Mouse (Mus musculus) stomach, postnatal 0 days (tissue): ENCODE data around the gene Trim13. TPM values are rescaled to one million over a fixed set of nuclear protein-coding genes. Genes with fewer than 3 reads are reported as not detected.
"Not testable (repeated sequence)": the region's sequence is repeated elsewhere in the genome, so short reads cannot be mapped to it uniquely, and the experiment has no call there.

Experiments
- ATAC-seq: fragments of 200-750 bp; cut with Nextera tagmentation; 2 replicates; pipeline ENCODE4 v1.8.0; 2017; ENCODE audit not compliant: low FRiP score, low TSS enrichment
- DNase-seq: peaks from one replicate; pipeline ENCODE4 v3.0.0-alpha.2; 2016; ENCODE audit warnings: low spot score
- H3K27ac ChIP-seq: fragments of 300-500 bp; sonication (generic); replicated peaks from 2 replicates; pipeline ENCODE4 v1.5.1; 2014; ENCODE audit warnings: mild to moderate bottlenecking, control low read depth
- H3K27me3 ChIP-seq: fragments of 300-500 bp; sonication (generic); 2 replicates; pipeline ENCODE4 v1.6.1; 2014; ENCODE audit warnings: low read length; ENCODE audit not compliant: control insufficient read depth, insufficient read depth
- H3K36me3 ChIP-seq: fragments of 300-500 bp; sonication (generic); 2 replicates; pipeline ENCODE4 v1.6.1; 2014; ENCODE audit warnings: low read length, mixed read lengths; ENCODE audit not compliant: control insufficient read depth, insufficient read depth
- H3K4me1 ChIP-seq: fragments of 300-500 bp; sonication (generic); replicated peaks from 2 replicates; pipeline ENCODE4 v1.6.1; 2014; ENCODE audit warnings: antibody characterized with exemption; ENCODE audit not compliant: control insufficient read depth, insufficient read depth
- H3K4me2 ChIP-seq: fragments of 300-500 bp; sonication (generic); replicated peaks from 2 replicates; pipeline ENCODE4 v1.6.1; 2014; ENCODE audit warnings: low read depth, mild to moderate bottlenecking, control low read depth, moderate library complexity
- H3K4me3 ChIP-seq: fragments of 300-500 bp; sonication (generic); 2 replicates; pipeline ENCODE4 v1.5.1; 2014; ENCODE audit warnings: low read depth, low read length, control low read depth
- H3K9ac ChIP-seq: fragments of 300-500 bp; sonication (generic); 2 replicates; pipeline ENCODE4 v1.6.1; 2014; ENCODE audit warnings: mild to moderate bottlenecking, low read length, control low read depth, mixed read lengths
- H3K9me3 ChIP-seq: fragments of 300-500 bp; sonication (generic); 2 replicates; pipeline ENCODE4 v1.6.1; 2016; ENCODE audit warnings: low read length; ENCODE audit not compliant: control insufficient read depth
- CTCF ChIP-seq: IDR thresholded peaks from 2 replicates; pipeline ENCODE4 v1.5.1; 2016; ENCODE audit warnings: antibody characterized with exemption, low read depth, mild to moderate bottlenecking, moderate library complexity
- EP300 ChIP-seq: optimal IDR thresholded peaks from 2 replicates; pipeline ENCODE3; 2016; ENCODE audit warnings: antibody characterized with exemption
- WGBS: fragments of 180-500 bp; shearing (Covaris S2); extraction: QIAGEN DNeasy Blood & Tissue Kit; methylation state at CpG from one replicate; pipeline ENCODE4 v1.1.7; 2014; 5-methylcytosine and 5-hydroxymethylcytosine counted together
- polyA plus RNA-seq: library from polyadenylated mRNA; unstranded; fragments of >200 nt; fragmentation: Nextera tagmentation; extraction: Ambion mirVana; gene quantifications from 2 replicates; pipeline ENCODE4 v1.2.1, GENCODE M21; 2015

Trim13 gene
- polyA plus RNA-seq, result 25.6 and 26.1 TPM in 2 replicates

DNA sequence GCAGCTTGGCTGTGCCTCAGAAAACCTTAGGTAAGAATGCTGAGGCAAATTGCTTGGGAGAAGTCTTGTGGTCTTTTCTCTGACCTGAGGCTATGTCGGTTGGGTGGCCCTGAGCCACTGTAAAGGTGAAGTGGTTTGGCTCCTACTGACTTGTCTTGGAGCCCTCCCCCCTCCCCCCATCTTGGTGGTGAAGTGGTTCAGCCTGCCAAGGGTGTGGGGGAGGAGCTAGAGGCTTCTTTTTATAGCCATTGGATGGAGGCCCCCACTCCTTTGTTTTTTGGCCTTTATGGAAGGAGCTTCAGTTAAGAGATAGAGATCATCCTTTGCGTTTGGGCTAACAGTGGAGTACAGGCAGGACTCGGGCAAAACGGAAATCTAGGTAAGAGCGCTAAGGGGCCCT lies at the start of gene Trim13:
TSS of gene Trim13 (plus strand) at position 280 of the 400 bp plus-strand sequence.
- no peak for ATAC-seq
- H3K9ac ChIP-seq, result peak within 1 kb of the TSS; percentile 89; the same call in 1 of the 2 replicates
- DNase-seq, result no peak

DNA sequence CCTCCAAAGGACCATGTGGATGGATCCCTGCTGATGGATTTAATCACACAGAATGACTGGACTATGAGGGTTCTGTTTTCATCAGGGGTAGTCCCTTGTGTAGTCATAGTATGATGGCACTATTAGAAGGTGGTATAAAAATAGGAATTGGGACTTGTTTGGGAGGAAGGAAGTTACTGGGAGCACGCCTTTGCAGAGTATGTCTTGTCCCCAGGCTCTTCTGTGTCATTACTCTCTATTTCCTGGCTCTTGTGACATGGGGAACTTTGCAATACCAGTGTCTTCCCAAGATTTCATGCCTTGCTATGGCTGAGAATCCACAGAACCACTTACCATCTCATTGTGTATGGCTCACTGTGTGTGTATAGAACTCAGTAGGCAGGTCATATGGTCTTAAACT lies 49.4 kb upstream of the Trim13 start:
- WGBS, result 85% methylated on average over 1 of the region's 1 CpGs

More for the DNA sequence above, at the start of gene Trim13:
- H3K36me3 ChIP-seq, result no peaks in the 10 kb centered on the region
- 0 out of 2 replicates have a peak within 1 kb of the TSS, but pooled peaks have one; percentile 56 for H3K27ac ChIP-seq
- H3K9me3 ChIP-seq, result no peaks in the 10 kb centered on the region
- peak within 1 kb of the TSS; percentile 74 for H3K4me3 ChIP-seq
- no peaks in the 10 kb centered on the region for H3K27me3 ChIP-seq
- no peaks in the 10 kb centered on the region for H3K4me1 ChIP-seq
- 63% methylated on average over 5 of the region's 5 CpGs for WGBS
- TF ChIP-seq CTCF, result no peak
- TF ChIP-seq EP300, result no peak
- peak within 1 kb of the TSS; percentile 59 for H3K4me2 ChIP-seq

DNA sequence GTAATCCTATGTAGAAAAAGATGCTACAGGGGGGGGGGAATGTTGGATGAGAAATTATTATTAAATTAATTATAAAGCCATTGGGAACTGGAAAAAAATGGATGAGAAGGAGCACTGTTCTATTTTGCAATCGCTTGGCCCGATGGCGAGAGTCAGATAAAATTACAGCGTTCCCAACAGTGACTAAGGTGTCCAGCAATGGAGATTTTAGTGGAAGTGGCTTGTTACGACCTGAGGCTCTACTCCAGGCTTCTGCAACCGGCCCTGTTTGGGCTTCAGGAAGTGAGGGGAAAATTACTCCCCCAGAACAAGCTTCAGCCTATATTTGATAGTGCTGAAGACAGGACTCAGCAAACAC lies 42.1 kb upstream of the Trim13 start:
- no peaks in the 10 kb centered on the region for H3K36me3 ChIP-seq
- H3K27ac ChIP-seq, result peak overlapping the region; percentile 87
- peak overlapping the region; percentile 64 for H3K9ac ChIP-seq
- peak overlapping the region; percentile 56 for H3K4me3 ChIP-seq
- H3K27me3 ChIP-seq, result no peaks in the 10 kb centered on the region
- peak overlapping the region; percentile 91 for H3K4me2 ChIP-seq
- no peak for TF ChIP-seq EP300
- TF ChIP-seq CTCF, result no peak
- no peaks in the 10 kb centered on the region for H3K9me3 ChIP-seq
- DNase-seq, result no peak
- whole genome bisulfite sequencing, result 5% methylated on average over 6 of the region's 6 CpGs
- ATAC-seq, result no peak
- no peaks in the 10 kb centered on the region for H3K4me1 ChIP-seq

More for the DNA sequence above, 49.4 kb upstream of the Trim13 start:
- ATAC-seq (no peak), DNase-seq (no peak)
- peaks cover 2% of the 10 kb centered on the region; the same call in 1 of the 2 replicates for H3K36me3 ChIP-seq
- no peaks in the 10 kb centered on the region for H3K27me3 ChIP-seq
- no peaks in the 10 kb centered on the region for H3K4me1 ChIP-seq
- no peak overlapping the region for H3K4me2 ChIP-seq
- H3K9ac ChIP-seq, result no peak overlapping the region
- H3K27ac ChIP-seq, result no peak overlapping the region
- no peak overlapping the region for H3K4me3 ChIP-seq
- TF ChIP-seq EP300 (no peak), CTCF (no peak)
- no peaks in the 10 kb centered on the region for H3K9me3 ChIP-seq

DNA sequence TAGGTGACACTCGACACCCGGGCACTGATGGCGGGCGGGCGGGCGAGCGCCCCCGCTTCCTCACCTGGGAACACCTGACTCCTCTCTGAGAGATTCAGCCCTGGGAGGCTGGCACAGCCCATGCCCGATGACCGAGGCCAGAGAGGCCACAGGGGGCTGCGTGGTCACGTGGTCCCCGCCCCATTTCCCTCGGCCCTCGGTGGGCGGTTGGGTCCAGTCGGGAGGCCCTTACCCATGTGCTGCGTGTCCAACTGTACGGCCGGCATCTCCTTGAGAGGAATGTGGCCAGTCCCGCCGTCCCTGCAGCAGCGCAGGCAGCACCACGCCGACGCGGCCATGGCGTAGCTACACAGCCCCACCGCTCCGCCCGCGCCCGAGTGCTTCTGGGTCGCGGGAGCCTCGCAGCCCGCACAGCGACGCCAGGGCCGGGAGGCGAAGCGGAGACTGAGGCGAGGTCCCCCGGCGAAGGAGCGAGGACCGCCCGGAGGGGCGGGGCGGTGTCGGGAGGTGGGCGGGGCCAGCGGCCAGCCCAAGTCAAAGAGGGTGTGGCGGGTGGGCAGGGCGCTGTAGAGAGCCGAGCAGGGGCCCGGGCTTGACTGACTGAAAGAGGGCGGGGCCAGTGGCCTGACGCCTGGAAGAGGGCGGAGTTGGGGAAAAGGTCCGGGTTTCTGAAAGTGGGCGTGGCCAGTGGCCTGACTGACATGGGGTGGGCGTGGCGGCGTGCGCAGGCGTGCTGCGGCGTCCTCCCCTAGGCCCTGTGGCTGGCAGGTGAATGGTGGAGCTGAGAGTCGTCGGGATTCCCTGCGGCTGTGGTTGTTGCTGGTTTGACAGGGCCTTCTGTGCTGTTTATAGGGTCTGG lies 41.5 kb upstream of the Trim13 start, which contains the start of gene Spryd7:
TSS of gene Spryd7 (minus strand) at position 598 of the 859 bp plus-strand sequence.
- DNase-seq, result peak; percentile 99
- H3K9me3 ChIP-seq, result no peaks in the 10 kb centered on the region
- ATAC-seq, result peak; percentile 97
- TF ChIP-seq CTCF, result peak; percentile 35
- no peak for TF ChIP-seq EP300
- WGBS, result under 1% methylated on average over 71 of the region's 72 CpGs
- no peaks in the 10 kb centered on the region for H3K27me3 ChIP-seq
- H3K4me1 ChIP-seq, result no peaks in the 10 kb centered on the region
- no peaks in the 10 kb centered on the region for H3K36me3 ChIP-seq
- peak within 1 kb of the TSS; percentile 89 for H3K27ac ChIP-seq
- H3K4me2 ChIP-seq, result peak within 1 kb of the TSS; percentile 91
- H3K9ac ChIP-seq, result peak within 1 kb of the TSS; percentile 77
- peak within 1 kb of the TSS; percentile 56 for H3K4me3 ChIP-seq

DNA sequence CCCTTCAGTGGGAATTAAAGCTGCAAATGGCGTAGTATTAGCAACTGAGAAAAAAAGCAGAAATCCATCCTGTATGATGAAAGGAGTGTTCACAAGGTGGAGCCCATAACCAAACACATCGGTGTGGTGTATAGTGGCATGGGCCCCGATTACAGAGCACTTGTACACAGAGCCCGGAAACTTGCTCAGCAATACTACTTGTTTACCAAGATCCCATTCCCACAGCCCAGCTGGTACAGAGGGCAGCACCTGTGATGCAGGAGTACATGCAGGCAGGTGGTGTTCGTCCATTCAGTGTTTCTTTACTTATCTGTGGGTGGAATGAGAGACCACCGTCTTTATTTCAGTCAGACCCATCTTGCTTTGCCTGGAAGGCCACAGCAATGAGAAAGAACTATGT lies 39.1 kb upstream of the Trim13 start:
- no peaks in the 10 kb centered on the region for H3K27me3 ChIP-seq
- TF ChIP-seq CTCF, result no peak
- TF ChIP-seq EP300, result no peak
- DNase-seq, result peak; percentile 67
- no peaks in the 10 kb centered on the region for H3K36me3 ChIP-seq
- H3K4me3 ChIP-seq, result no peak overlapping the region
- H3K4me2 ChIP-seq, result no peak overlapping the region
- H3K9ac ChIP-seq, result no peak overlapping the region
- H3K4me1 ChIP-seq, result no peaks in the 10 kb centered on the region
- 57% methylated on average over 6 of the region's 6 CpGs for WGBS
- H3K9me3 ChIP-seq, result no peaks in the 10 kb centered on the region
- H3K27ac ChIP-seq, result peak overlapping the region; percentile 49
- peak; percentile 38; the same call in 1 of the 2 replicates for ATAC-seq

DNA sequence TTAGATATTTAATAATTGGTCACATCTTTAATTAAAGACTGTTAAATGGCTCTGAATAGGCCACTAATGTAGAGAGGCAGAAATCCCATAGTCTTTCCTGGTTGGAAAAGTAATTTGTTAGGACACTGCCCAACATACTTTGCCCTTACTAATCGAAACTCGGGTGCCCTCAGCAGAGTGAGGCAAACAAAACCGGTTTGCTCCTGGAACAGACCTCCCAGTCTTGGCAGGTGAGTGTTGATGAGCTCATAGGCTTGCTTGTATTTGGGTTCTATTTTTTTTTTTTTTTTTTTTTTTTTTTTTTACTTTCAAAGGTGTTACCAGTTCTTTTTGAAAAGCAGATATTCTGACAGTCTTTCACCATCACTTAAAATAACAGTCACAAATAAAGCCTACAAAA lies 38.2 kb upstream of the Trim13 start:
- Histone ChIP-seq H3K4me1 (no peaks in the 10 kb centered on the region), H3K4me2 (no peak overlapping the region), H3K27me3 (no peaks in the 10 kb centered on the region), H3K36me3 (no peaks in the 10 kb centered on the region), H3K27ac (no peak overlapping the region), H3K9me3 (no peaks in the 10 kb centered on the region), H3K4me3 (no peak overlapping the region), H3K9ac (no peak overlapping the region)
- DNase-seq, result peak; percentile 76
- peak; percentile 44 for ATAC-seq
- TF ChIP-seq EP300 (no peak), CTCF (no peak)
- 30% methylated on average over 3 of the region's 3 CpGs for WGBS

DNA sequence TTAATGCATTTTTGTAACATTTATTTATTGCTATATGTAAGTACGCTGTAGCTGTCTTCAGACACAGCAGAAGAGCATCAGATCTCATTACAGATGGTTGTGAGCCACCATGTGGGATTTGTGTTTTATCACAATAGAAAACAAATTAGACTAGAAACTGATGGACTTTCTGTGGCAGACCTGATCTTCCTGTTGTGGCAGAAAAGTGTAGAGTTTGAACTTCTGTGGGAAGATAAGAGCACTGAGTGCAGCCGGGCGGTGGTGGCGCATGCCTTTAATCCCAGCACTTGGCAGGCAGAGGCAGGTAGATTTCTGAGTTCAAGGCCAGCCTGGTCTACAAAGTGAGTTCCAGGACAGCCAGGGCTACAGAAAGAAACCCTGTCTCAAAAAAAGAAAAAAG lies 31.8 kb upstream of the Trim13 start:
- not testable (repeated sequence) for H3K27ac ChIP-seq, ATAC-seq, H3K4me3 ChIP-seq, H3K9me3 ChIP-seq, DNase-seq, H3K4me2 ChIP-seq, H3K36me3 ChIP-seq, H3K9ac ChIP-seq, H3K27me3 ChIP-seq, H3K4me1 ChIP-seq
- WGBS, result 85% methylated on average over 4 of the region's 4 CpGs
